Mouse (Mus musculus) erythroblast, embryonic 14.5 days (primary cell): ENCODE measurements around the gene Akap4. TPM values are rescaled to one million over a fixed set of nuclear protein-coding genes. Genes with fewer than 3 reads are reported as not detected.

Source experiments
- H3K27me3 ChIP-seq: 2 replicates; pipeline ENCODE4 v1.6.1; 2012; ENCODE audit warnings: inconsistent platforms; ENCODE audit not compliant: control insufficient read depth
- H3K36me3 ChIP-seq: 2 replicates; pipeline ENCODE4 v1.6.1; 2012; ENCODE audit warnings: mild to moderate bottlenecking, inconsistent platforms; ENCODE audit not compliant: control insufficient read depth
- H3K4me1 ChIP-seq: 2 replicates; pipeline ENCODE4 v1.6.1; 2012; ENCODE audit warnings: inconsistent platforms; ENCODE audit not compliant: control insufficient read depth
- H3K4me3 ChIP-seq: replicated peaks from 2 replicates; pipeline ENCODE3; 2012; ENCODE audit warnings: moderate library complexity, mild to moderate bottlenecking, inconsistent platforms
- H3K9me3 ChIP-seq: 2 replicates; pipeline ENCODE4 v1.6.1; 2012; ENCODE audit warnings: low read length, inconsistent platforms, mixed read lengths; ENCODE audit not compliant: control insufficient read depth
- GATA1 ChIP-seq: IDR thresholded peaks from 2 replicates; pipeline ENCODE4 v1.6.1; 2012; ENCODE audit warnings: low read length, inconsistent platforms, mixed read lengths
- TAL1 ChIP-seq: IDR thresholded peaks from 3 replicates; pipeline ENCODE4 v1.6.1; 2012; ENCODE audit warnings: low read length, inconsistent platforms, mixed read lengths
- polyA plus RNA-seq: library from polyadenylated mRNA; stranded (reverse); fragments of >175 nt; gene quantifications from 2 replicates; pipeline ENCODE4 v1.2.3, GENCODE M21; 2012

The Akap4 gene
- polyA plus RNA-seq, 1 experiment: not detected

GRCm38 (mm10) chrX:7102280-7102679, 35.0 kb downstream of the Akap4 start:
- Histone ChIP-seq H3K9me3 (no peaks in the 10 kb centered on the region), H3K4me3 (no peak overlapping the region), H3K36me3 (no peaks in the 10 kb centered on the region), H3K4me1 (no peaks in the 10 kb centered on the region), H3K27me3 (no peaks in the 10 kb centered on the region)
- TF ChIP-seq TAL1 (no peak), GATA1 (no peak)

GRCm38 (mm10) chrX:7114885-7115284, 47.6 kb downstream of the Akap4 start:
- Histone ChIP-seq H3K27me3 (no peaks in the 10 kb centered on the region), H3K36me3 (no peaks in the 10 kb centered on the region), H3K4me3 (no peak overlapping the region), H3K9me3 (no peaks in the 10 kb centered on the region), H3K4me1 (no peaks in the 10 kb centered on the region)
- TF ChIP-seq TAL1: no peak
- no peak for TF ChIP-seq GATA1

GRCm38 (mm10) chrX:7121618-7122280, 54.4 kb downstream of the Akap4 start:
- TF ChIP-seq GATA1 (no peak), TAL1 (no peak)
- Histone ChIP-seq H3K27me3 (no peaks in the 10 kb centered on the region), H3K9me3 (no peaks in the 10 kb centered on the region), H3K4me3 (no peak overlapping the region), H3K36me3 (no peaks in the 10 kb centered on the region), H3K4me1 (no peaks in the 10 kb centered on the region)

Other genes starting within 250 kb of the Akap4 start
- not detected in 2 replicates for gene Ccnb3, start 25.9 kb upstream of the Akap4 start, polyA plus RNA-seq